Mouse (Mus musculus) liver, embryonic 15.5 days (tissue): ENCODE data around the gene Pspc1. TPM values are rescaled to one million over a fixed set of nuclear protein-coding genes. Genes with fewer than 3 reads are reported as not detected.
"Not testable (repeated sequence)": the region's sequence is repeated elsewhere in the genome, so short reads cannot be mapped to it uniquely, and the experiment has no call there.

Experiments
- ATAC-seq: fragments of 200-750 bp; cut with Nextera tagmentation; 2 replicates; pipeline ENCODE4 v1.8.0; 2017; ENCODE audit warnings: moderate number of reproducible peaks, mild to moderate bottlenecking, moderate library complexity; ENCODE audit not compliant: insufficient read depth
- H3K27ac ChIP-seq: fragments of 300-500 bp; sonication (generic); replicated peaks from 2 replicates; pipeline ENCODE4 v1.5.1; 2015; ENCODE audit warnings: mild to moderate bottlenecking, inconsistent platforms
- H3K27me3 ChIP-seq: fragments of 300-500 bp; sonication (generic); 2 replicates; pipeline ENCODE4 v1.6.1; 2015; ENCODE audit warnings: mild to moderate bottlenecking, inconsistent platforms
- H3K36me3 ChIP-seq: fragments of 300-500 bp; sonication (generic); replicated peaks from 2 replicates; pipeline ENCODE4 v1.6.1; 2015; ENCODE audit warnings: moderate library complexity, mild to moderate bottlenecking, inconsistent platforms
- H3K4me1 ChIP-seq: fragments of 300-500 bp; sonication (generic); replicated peaks from 2 replicates; pipeline ENCODE4 v1.6.1; 2015; ENCODE audit warnings: inconsistent platforms
- H3K4me2 ChIP-seq: fragments of 300-500 bp; sonication (generic); 2 replicates; pipeline ENCODE4 v1.6.1; 2015; ENCODE audit warnings: moderate library complexity, mild to moderate bottlenecking, inconsistent platforms
- H3K4me3 ChIP-seq: fragments of 300-500 bp; sonication (generic); replicated peaks from 2 replicates; pipeline ENCODE4 v1.5.1; 2015; ENCODE audit warnings: mild to moderate bottlenecking, inconsistent platforms
- H3K9ac ChIP-seq: fragments of 300-500 bp; sonication (generic); 2 replicates; pipeline ENCODE4 v1.6.1; 2015; ENCODE audit warnings: moderate library complexity, mild to moderate bottlenecking, inconsistent platforms
- H3K9me3 ChIP-seq: fragments of 300-500 bp; sonication (generic); replicated peaks from 2 replicates; pipeline ENCODE4 v1.6.1; 2016; ENCODE audit warnings: inconsistent platforms
- WGBS: fragments of 180-500 bp; shearing (Covaris S2); methylation state at CpG from one replicate; pipeline ENCODE4 v1.1.7; 2015; ENCODE audit warnings: mixed read lengths; ENCODE audit not compliant: insufficient replicate concordance; 5-methylcytosine and 5-hydroxymethylcytosine counted together
- polyA plus RNA-seq: library from polyadenylated mRNA; unstranded; fragments of >200 nt; fragmentation: Nextera tagmentation; extraction: Ambion mirVana; gene quantifications from 2 replicates; pipeline ENCODE4 v1.2.1, GENCODE M21; 2015

Gene Pspc1
- polyA plus RNA-seq: 7.9 and 9.6 TPM in 2 replicates

DNA sequence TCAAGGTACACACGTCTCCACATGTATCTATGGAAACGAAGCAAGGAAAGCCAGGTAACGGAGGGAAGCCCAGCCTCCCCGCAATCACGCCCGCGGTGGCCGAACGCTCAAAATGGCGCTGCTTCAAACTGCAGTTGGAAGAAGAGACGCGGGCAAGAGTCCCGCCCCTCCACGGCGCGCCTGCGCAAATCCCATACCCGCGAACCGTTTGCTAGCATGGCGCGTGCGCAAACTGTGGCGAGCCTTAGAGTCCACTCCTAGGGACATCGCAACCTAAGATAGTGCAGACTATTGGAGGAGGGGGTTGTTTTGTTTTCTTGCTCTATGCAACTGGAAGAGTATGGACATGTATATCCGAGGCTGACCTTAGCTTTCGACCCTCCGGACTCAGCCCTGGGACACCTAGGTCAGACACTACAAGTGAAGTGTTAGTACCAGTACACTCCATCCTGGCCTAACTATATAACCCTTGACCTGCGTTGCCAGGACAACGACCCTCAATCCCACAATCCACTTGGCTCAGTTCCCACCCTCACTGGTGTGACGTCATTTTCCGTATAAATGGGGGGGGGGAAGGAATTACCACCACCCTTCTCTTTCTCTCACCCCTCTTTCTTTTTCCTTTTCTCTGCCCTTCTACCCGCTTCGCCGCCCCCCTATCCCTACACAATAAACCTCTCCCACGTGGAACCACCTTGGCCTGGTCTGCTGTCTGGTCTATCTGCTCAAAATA is at the start of gene Pspc1:
TSS of gene Pspc1 (minus strand) at position 117 of the 733 bp plus-strand sequence.
- WGBS: under 1% methylated on average over 36 of the region's 36 CpGs
- no peaks in the 10 kb centered on the region for H3K27me3 ChIP-seq
- H3K36me3 ChIP-seq: peaks cover 5% of the 10 kb centered on the region; the same call in 1 of the 2 replicates
- H3K4me1 ChIP-seq: peaks cover 43% of the 10 kb centered on the region
- H3K4me2 ChIP-seq: peak within 1 kb of the TSS; percentile 73
- ATAC-seq: peak; percentile 94
- peak within 1 kb of the TSS; percentile 86 for H3K4me3 ChIP-seq
- no peaks in the 10 kb centered on the region for H3K9me3 ChIP-seq
- H3K27ac ChIP-seq: peak within 1 kb of the TSS; percentile 93
- peak within 1 kb of the TSS; percentile 97 for H3K9ac ChIP-seq

DNA sequence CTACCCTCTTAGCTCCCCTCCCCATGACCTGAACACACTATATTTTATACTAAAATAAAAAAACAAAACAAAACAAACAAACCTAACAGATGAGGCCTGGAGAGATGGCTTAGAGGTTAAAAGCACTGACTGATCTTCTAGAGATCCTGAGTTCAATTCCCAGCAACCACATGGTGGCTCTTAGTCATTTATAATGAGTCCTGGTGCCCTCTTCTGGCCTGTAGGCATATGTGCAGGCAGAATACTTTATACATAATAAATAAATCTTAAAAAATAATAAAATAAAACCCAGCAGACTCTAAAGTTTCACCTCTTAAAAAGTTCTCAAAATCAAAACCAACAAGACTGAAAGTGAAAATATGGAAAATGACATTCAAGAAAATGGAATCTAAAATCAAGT is 46.4 kb upstream of the Pspc1 start:
- no peak for ATAC-seq
- H3K9ac ChIP-seq: no peak overlapping the region
- H3K4me1 ChIP-seq: no peaks in the 10 kb centered on the region
- no peaks in the 10 kb centered on the region for H3K9me3 ChIP-seq
- no peak overlapping the region for H3K4me3 ChIP-seq
- H3K27ac ChIP-seq: no peak overlapping the region
- H3K36me3 ChIP-seq: no peaks in the 10 kb centered on the region
- H3K27me3 ChIP-seq: no peaks in the 10 kb centered on the region
- no peak overlapping the region for H3K4me2 ChIP-seq

DNA sequence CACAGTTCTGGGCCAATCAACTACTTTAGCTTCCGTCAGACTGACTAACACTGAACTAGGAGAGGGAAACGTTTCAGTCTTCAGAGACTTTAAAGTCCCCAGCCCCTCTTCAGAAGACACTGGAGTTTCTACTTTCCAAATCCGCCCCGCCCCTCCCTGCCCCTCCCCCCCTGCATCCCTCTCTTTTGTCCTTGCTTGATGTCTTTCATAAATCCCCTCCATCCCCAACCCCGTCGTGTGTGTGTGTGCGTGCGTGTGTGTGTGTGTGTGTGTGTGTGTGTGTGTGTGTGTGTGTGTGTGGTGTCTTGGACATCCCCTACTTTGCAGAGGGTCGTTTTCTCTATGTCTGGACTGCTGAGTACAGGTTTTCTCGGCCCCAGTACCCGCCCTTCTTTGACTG is 39.5 kb upstream of the Pspc1 start:
- no peak overlapping the region for H3K4me2 ChIP-seq
- no peak overlapping the region for H3K27ac ChIP-seq
- no peaks in the 10 kb centered on the region for H3K27me3 ChIP-seq
- H3K4me1 ChIP-seq: peaks cover 13% of the 10 kb centered on the region
- no peaks in the 10 kb centered on the region for H3K9me3 ChIP-seq
- ATAC-seq: no peak
- H3K36me3 ChIP-seq: no peaks in the 10 kb centered on the region
- no peak overlapping the region for H3K9ac ChIP-seq
- WGBS: 15% methylated on average over 11 of the region's 11 CpGs
- H3K4me3 ChIP-seq: no peak overlapping the region

DNA sequence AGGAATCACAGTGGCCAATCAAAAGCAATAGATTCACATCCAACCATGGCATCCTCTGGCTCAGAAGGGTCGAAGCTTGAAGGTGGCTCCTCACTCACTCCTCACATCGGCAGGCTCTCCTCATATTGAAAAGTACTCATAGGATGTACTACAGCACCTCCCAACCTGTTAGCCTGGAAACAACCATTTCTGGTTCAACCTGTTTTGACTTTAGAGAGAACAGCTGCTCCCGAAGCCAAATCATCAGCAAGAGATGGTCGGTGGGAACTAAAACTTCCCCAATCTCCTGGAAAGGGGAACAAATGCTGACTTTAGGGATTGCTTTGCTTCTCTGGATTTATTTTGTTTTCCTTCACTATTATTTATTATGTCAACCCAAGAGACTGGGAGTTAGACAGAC is 39.0 kb upstream of the Pspc1 start:
- no peak for ATAC-seq

DNA sequence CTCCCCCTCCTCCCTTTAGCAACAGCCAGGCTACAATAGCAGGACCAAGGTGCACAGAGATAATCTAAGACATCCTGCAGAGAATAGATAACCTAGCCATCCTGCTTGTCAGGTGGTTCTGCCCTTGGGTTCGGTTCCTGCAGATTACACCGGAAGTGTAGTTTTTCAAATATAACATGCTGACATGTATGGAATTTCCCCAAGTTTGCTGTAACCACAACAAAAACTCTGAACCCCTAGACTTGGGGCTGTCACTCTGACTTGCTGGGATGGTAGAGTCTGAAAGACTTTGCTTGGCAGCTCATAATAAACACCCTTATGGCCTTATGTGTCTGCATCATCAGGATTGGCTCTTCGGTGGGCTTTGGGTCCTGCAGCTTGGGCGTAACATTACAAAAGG is 38.4 kb upstream of the Pspc1 start:
- Histone ChIP-seq H3K4me3 (no peak overlapping the region), H3K36me3 (no peaks in the 10 kb centered on the region), H3K27ac (no peak overlapping the region), H3K4me2 (no peak overlapping the region), H3K9ac (no peak overlapping the region), H3K27me3 (no peaks in the 10 kb centered on the region), H3K4me1 (peaks cover 16% of the 10 kb centered on the region), H3K9me3 (no peaks in the 10 kb centered on the region)
- WGBS: 47% methylated on average over 4 of the region's 4 CpGs
- ATAC-seq: no peak

More for the DNA sequence above, 39.0 kb upstream of the Pspc1 start:
- Histone ChIP-seq H3K27me3 (no peaks in the 10 kb centered on the region), H3K4me1 (peaks cover 16% of the 10 kb centered on the region), H3K4me3 (no peak overlapping the region), H3K9ac (no peak overlapping the region), H3K36me3 (no peaks in the 10 kb centered on the region), H3K27ac (no peak overlapping the region), H3K4me2 (no peak overlapping the region), H3K9me3 (no peaks in the 10 kb centered on the region)
- 52% methylated on average over 4 of the region's 4 CpGs for WGBS

DNA sequence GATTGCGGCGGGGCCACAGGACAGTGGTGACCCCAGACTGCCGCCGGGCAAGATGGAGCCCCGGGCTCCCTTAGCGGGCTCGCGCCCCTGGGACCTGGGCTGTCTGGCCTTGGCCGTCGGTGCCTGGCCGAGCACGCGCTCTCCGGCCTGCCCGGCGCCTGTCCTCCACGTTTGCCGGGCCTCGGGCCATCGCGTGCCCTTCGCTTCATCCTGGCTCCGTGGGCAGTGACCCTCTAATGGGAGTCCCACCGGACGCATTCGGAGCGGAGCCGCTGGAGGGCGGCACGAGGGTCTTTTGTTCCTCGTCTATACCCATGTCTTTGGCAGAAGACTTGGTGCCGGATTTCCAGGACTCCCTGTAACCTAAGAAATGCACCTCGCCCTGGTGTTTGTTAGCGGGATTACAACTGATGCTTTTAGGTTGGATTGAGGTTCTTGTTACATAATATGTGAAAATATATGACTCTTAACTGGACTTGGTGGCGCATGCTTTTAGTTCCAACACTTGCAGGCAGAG is 34.5 kb upstream of the Pspc1 start:
- H3K4me1 ChIP-seq: peaks cover 27% of the 10 kb centered on the region
- H3K9ac ChIP-seq: peak overlapping the region; percentile 64
- H3K4me3 ChIP-seq: peak overlapping the region; percentile 86
- H3K36me3 ChIP-seq: no peaks in the 10 kb centered on the region
- under 1% methylated on average over 35 of the region's 35 CpGs for WGBS
- H3K27me3 ChIP-seq: no peaks in the 10 kb centered on the region
- peak overlapping the region; percentile 85 for H3K27ac ChIP-seq
- H3K4me2 ChIP-seq: peak overlapping the region; percentile 92
- no peaks in the 10 kb centered on the region for H3K9me3 ChIP-seq
- ATAC-seq: peak; percentile 2; the same call in 1 of the 2 replicates

DNA sequence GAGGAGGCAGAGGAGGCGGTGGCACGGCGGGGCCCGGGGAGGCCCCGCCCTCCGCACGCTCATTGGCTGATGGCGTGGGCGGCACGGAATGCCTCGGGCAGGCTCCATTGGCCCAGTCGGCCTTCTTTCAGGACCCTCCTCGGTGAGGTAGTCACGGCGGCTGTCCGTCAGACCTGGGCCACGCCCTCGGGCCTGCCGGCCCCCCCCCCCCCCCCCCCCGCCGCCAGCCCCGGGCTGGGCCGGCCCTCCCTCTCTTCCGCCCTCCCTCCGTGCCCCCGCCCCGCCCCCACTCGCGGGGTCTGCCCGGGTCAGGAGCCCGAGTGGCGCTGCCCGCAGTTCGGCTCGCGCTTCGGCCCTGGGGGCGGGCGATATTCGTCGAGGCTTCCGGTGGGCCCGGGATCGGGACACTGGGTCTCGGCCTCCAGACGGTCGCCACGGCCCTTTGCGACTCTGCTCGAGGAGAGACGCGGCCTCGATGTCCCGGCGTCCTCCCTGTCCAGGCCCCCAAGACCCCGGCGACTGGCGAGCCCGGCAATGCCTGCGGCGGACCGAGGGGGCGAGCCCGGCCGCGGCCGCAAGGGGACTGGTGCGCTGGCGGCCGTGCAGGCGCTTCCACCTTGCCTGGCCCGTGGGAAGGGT is 33.7 kb upstream of the Pspc1 start, which contains the start of gene Zmym5:
TSS of gene Zmym5 (minus strand) at position 16 of the 639 bp plus-strand sequence.
- not testable (repeated sequence) for H3K27me3 ChIP-seq
- peak; percentile 97 for ATAC-seq
- WGBS: 0% methylated on average over 40 of the region's 72 CpGs

DNA sequence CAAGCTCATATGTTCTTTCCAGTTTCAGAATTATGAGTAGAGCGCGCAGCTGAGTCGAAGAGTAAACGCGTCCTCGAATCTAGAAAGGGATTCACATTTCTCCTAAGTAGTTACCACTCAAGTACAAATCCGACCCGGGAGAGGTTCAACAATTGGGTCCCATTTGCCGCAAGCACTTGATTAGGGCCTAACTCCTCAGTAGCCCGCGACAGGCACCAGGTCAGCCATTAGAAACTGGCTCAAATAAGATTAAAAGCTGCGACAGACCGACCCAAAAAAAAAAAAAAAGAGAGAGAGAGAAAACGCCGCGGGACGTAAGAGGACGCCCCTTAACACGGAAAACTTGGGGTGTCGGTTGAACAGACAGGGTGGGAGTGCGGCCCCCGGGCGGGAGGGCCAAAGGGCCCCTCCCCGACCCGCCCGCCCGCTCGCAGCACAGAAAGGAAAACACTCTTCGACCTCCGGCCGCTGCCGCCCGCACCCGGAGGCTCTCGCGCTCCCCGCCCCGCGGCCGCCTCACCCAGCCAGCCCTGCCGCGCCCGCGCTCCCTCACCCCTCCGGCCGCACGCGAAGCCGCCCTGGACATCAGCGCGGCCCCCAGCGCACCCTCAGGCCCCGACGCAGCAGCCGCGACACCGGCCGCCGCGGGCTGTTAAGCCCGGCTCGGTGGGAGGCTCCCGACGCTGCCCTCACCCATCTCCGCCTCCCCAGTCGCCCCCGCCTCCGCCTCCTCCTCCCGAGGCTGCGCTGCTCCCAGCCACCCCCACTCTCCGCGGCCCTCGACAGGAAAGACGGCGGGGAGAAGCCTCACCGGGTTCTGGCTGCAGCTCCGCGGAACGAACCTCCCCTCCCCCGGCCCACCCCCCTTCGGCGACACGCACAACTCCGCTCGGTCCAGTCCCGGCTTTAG is 32.9 kb upstream of the Pspc1 start:
- H3K4me3 ChIP-seq: peak overlapping the region; percentile 86
- WGBS: 2% methylated on average over 51 of the region's 86 CpGs
- H3K9me3 ChIP-seq, H3K36me3 ChIP-seq, H3K27me3 ChIP-seq: not testable (repeated sequence)
- ATAC-seq: peak; percentile 81
- H3K27ac ChIP-seq: peak overlapping the region; percentile 92
- peaks cover 22% of the 10 kb centered on the region for H3K4me1 ChIP-seq
- H3K9ac ChIP-seq: peak overlapping the region; percentile 75
- peak overlapping the region; percentile 74 for H3K4me2 ChIP-seq

More for the DNA sequence above, 33.7 kb upstream of the Pspc1 start, which contains the start of gene Zmym5:
- H3K9me3 ChIP-seq, H3K36me3 ChIP-seq: not testable (repeated sequence)
- Histone ChIP-seq H3K9ac (peak within 1 kb of the TSS; percentile 79), H3K4me1 (peaks cover 27% of the 10 kb centered on the region), H3K4me2 (peak within 1 kb of the TSS; percentile 92), H3K4me3 (peak within 1 kb of the TSS; percentile 86), H3K27ac (peak within 1 kb of the TSS; percentile 92)

DNA sequence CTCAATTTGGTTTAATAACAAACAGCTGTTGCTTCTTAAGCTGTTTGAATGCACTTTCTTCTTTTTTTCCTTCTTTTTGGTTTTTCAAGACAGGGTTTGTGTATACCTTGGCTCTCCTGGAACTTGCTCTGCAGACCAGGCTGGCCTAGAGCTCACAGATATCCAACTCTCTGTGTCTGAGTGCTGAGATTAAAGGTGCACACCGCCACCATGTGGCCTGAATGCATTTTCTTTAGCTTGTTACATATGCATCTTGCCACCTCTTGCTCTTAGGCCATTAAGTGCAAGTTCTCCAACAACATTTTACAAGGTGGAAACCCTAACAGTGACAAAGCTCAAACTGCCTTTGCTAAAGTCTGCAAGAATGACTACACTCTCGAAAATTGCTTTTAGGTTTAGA is 15.1 kb upstream of the Pspc1 start:
- H3K4me2 ChIP-seq: no peak overlapping the region
- H3K36me3 ChIP-seq: peaks cover 60% of the 10 kb centered on the region
- H3K9me3 ChIP-seq: no peaks in the 10 kb centered on the region
- H3K27ac ChIP-seq: no peak overlapping the region
- no peak overlapping the region for H3K9ac ChIP-seq
- no peak overlapping the region for H3K4me3 ChIP-seq
- H3K27me3 ChIP-seq: no peaks in the 10 kb centered on the region
- no peak for ATAC-seq
- 37% methylated on average over 2 of the region's 2 CpGs for WGBS
- H3K4me1 ChIP-seq: no peaks in the 10 kb centered on the region

DNA sequence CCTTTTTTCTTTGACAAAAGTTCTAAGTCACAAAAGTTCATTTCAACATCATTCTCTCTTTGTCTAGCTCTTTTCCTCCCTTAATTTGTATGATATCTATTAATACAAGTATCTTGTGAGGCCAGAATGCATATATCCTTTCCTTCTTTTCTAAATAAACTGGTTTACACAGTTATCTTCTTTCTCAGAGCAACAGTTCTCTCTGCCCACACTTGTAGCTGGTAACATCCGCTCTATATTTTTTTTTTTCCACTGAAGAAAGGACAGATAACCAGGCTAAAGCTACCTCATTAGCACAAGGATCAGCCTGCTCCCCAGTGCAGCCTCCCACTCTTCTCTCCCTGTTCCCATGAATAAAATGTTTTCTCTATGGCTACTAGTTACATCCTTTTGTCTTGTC is 6.5 kb upstream of the Pspc1 start:
- Histone ChIP-seq H3K4me2 (no peak overlapping the region), H3K4me3 (no peak overlapping the region), H3K27ac (no peak overlapping the region), H3K9ac (no peak overlapping the region), H3K4me1 (peaks cover under 1% of the 10 kb centered on the region; the same call in 1 of the 2 replicates), H3K27me3 (no peaks in the 10 kb centered on the region), H3K36me3 (no peaks in the 10 kb centered on the region), H3K9me3 (no peaks in the 10 kb centered on the region)
- no peak for ATAC-seq
- WGBS: 37% methylated on average over 1 of the region's 1 CpGs
